Mouse (Mus musculus) testis, adult 2 months (tissue): Measurements from ENCODE around the gene Mink1. TPM values are rescaled to one million over a fixed set of nuclear protein-coding genes. Genes with fewer than 3 reads are reported as not detected.

Source experiments
- H3K27ac ChIP-seq: fragments of 200-500 bp; 2 replicates; pipeline ENCODE4 v1.5.1; 2012; ENCODE audit warnings: low read depth, low read length; ENCODE audit not compliant: control insufficient read depth, insufficient read depth
- H3K27me3 ChIP-seq: fragments of 200-500 bp; 2 replicates; pipeline ENCODE4 v1.6.1; 2012; ENCODE audit warnings: mild to moderate bottlenecking, low read length, moderate library complexity; ENCODE audit not compliant: control insufficient read depth, insufficient read depth
- H3K36me3 ChIP-seq: fragments of 200-500 bp; 2 replicates; pipeline ENCODE4 v1.6.1; 2012; ENCODE audit warnings: mild to moderate bottlenecking, low read length; ENCODE audit not compliant: control insufficient read depth, insufficient read depth
- H3K4me1 ChIP-seq: fragments of 200-500 bp; 2 replicates; pipeline ENCODE4 v1.6.1; 2012; ENCODE audit warnings: low read length; ENCODE audit not compliant: control insufficient read depth, insufficient read depth
- H3K4me3 ChIP-seq: fragments of 200-500 bp; 2 replicates; pipeline ENCODE4 v1.5.1; 2012; ENCODE audit warnings: low read depth, mild to moderate bottlenecking, low read length, moderate library complexity, mixed read lengths; ENCODE audit not compliant: control insufficient read depth
- CTCF ChIP-seq: fragments of 200-500 bp; IDR thresholded peaks from 2 replicates; pipeline ENCODE4 v1.5.1; 2012; ENCODE audit warnings: low read depth, mild to moderate bottlenecking, inconsistent platforms, low read length, moderate library complexity; ENCODE audit not compliant: control insufficient read depth, insufficient read depth, insufficient replicate concordance
- POLR2A ChIP-seq: fragments of 200-500 bp; IDR thresholded peaks from 2 replicates; pipeline ENCODE4 v1.6.1; 2012; ENCODE audit warnings: low read depth, mild to moderate bottlenecking, inconsistent platforms, low read length, moderate library complexity; ENCODE audit not compliant: control insufficient read depth
- polyA plus RNA-seq: library from polyadenylated mRNA; depleted of rRNA; stranded (reverse); fragments of >200 nt; gene quantifications from 2 replicates; pipeline ENCODE4 v1.2.3, GENCODE M21; 2012

The Mink1 gene
- polyA plus RNA-seq, 1 experiment, result 18.4 TPM

- Histone ChIP-seq H3K27ac (no peak overlapping the region), H3K27me3 (no peaks in the 10 kb centered on the region), H3K4me1 (peaks cover 19% of the 10 kb centered on the region), H3K36me3 (no peaks in the 10 kb centered on the region; the same call in 1 of the 2 replicates), H3K4me3 (no peak overlapping the region)
- TF ChIP-seq POLR2A, result no peak
- TF ChIP-seq CTCF, result no peak
Observed at GRCm38 (mm10) chr11:70649185-70649734, 86.6 kb downstream of the Mink1 start.

GRCm38 (mm10) chr11:70650322-70651175 is 87.9 kb downstream of the Mink1 start:
- H3K27ac ChIP-seq, result no peak overlapping the region
- H3K27me3 ChIP-seq, result no peaks in the 10 kb centered on the region
- no peak overlapping the region for H3K4me3 ChIP-seq
- no peaks in the 10 kb centered on the region; the same call in 1 of the 2 replicates for H3K36me3 ChIP-seq
- no peak for TF ChIP-seq POLR2A
- no peak for TF ChIP-seq CTCF
- peaks cover 19% of the 10 kb centered on the region for H3K4me1 ChIP-seq

- TF ChIP-seq POLR2A (no peak), CTCF (no peak)
- Histone ChIP-seq H3K27me3 (no peaks in the 10 kb centered on the region), H3K27ac (no peak overlapping the region), H3K36me3 (no peaks in the 10 kb centered on the region; the same call in 1 of the 2 replicates), H3K4me1 (peaks cover 19% of the 10 kb centered on the region), H3K4me3 (no peak overlapping the region)
Observed at GRCm38 (mm10) chr11:70651391-70651790, 88.7 kb downstream of the Mink1 start.

DNA sequence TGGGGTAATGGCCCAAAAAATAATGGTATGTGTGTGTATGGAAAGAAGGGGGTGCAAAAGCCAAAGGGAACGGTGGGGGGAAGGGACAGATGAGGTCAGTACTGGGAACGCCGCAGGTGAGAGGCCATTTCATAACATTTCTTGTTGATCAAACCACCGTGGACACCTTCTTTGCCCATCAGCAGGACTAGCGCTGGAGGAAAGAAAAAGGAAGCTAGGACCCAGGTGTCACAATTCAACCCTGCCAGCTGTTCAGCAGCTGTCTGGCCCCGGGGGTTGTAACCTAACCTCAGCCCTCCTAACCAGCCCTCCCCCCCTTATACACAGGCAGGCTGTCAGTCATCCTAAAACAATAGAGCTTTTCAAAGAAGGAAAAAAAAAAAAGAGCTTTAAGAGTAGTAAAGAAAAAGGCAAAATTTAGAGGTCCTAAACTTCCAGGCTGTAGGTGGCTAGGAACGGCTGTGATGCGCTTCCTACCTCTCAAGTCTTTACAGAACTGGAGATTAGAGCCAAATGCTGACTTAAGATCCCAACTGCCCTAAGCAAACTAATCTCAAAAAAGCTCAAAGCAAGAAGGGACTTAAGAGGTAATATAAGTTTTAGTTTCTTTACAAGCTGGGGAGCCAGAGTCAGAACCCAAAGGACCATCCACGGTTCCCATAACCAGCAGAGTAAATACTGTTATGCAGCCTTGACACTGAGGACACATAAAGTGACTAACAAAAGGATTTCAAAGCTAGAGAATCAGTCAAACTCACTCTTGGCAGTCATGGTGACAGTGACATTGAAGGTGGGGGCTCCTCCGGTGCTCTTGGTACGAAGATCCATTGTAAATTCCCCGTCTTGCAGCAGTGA is 89.6 kb downstream of the Mink1 start:
- Histone ChIP-seq H3K4me1 (peaks cover 24% of the 10 kb centered on the region), H3K27ac (no peak overlapping the region; the same call in 1 of the 2 replicates), H3K4me3 (peak overlapping the region; percentile 100), H3K27me3 (no peaks in the 10 kb centered on the region), H3K36me3 (no peaks in the 10 kb centered on the region; the same call in 1 of the 2 replicates)
- TF ChIP-seq CTCF, result no peak

GRCm38 (mm10) chr11:70652884-70653344 is 90.2 kb downstream of the Mink1 start:
- H3K36me3 ChIP-seq, result no peaks in the 10 kb centered on the region; the same call in 1 of the 2 replicates
- H3K4me3 ChIP-seq, result peak overlapping the region; percentile 100
- TF ChIP-seq POLR2A, result no peak
- peaks cover 23% of the 10 kb centered on the region for H3K4me1 ChIP-seq
- H3K27me3 ChIP-seq, result no peaks in the 10 kb centered on the region
- peak overlapping the region; percentile 58 for H3K27ac ChIP-seq

DNA sequence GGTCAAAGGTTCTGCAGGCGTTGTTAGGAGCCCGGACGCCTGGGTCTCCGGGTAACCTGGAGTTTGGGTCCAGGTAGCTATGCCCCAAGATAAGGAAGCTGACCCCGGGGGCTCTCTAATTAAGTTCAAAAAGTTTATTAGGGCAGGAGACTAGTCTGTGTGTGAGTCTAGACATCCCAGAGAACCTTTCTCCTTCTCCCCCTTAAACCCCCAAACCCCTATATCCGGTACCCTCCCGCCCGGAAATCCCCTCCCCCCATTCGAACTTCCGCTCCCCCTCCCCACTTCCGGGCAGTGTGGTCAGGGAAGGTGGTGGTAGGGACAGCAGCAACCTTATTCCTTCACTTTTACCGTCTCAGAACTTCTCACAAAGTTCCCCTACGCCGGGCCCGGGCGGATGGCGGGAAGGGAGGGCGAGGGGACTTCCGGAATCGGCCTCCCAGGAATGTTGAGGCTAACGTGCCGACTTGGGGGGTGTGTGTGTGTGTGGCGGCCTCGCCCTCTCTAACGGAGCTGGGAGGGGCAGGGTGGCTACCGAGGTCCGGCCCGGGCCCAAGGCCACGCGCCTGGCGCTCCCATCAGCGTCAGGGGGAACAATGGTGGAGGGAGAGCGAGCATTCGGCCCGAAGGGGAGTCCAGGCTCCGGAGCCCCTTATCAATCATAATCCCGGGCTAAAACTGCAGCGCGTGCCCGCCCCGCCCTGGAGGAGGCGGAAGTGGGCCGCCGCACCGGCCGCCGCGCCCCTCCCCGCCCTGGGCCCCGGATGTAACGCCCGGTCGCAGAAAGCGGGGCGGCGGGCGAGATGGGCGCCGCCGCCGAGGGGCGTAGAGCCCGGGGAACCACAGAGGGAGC is 90.9 kb downstream of the Mink1 start:
- no peak for TF ChIP-seq CTCF
- no peak; the same call in 1 of the 2 replicates for TF ChIP-seq POLR2A
- Histone ChIP-seq H3K4me1 (peaks cover 23% of the 10 kb centered on the region), H3K36me3 (no peaks in the 10 kb centered on the region; the same call in 1 of the 2 replicates)

More for the DNA sequence above, 90.9 kb downstream of the Mink1 start:
- peak overlapping the region; percentile 100 for H3K27ac ChIP-seq
- H3K27me3 ChIP-seq, result no peaks in the 10 kb centered on the region
- peak overlapping the region; percentile 100 for H3K4me3 ChIP-seq
